Mouse (Mus musculus) inflammation-experienced regulatory T-cells (primary cell): Measurements from ENCODE around the gene Scg3. TPM values are rescaled to one million over a fixed set of nuclear protein-coding genes. Genes with fewer than 3 reads are reported as not detected.

Source experiments
- polyA plus RNA-seq, 2 experiments: library from polyadenylated mRNA; unstranded; fragments of 100-300 nt; shearing (Covaris generic); gene quantifications; one replicate each; pipeline ENCODE4 v1.2.1; 2017

Scg3 gene
- polyA plus RNA-seq = under 1 TPM in 1 of 2 experiments, not detected in 1; 0.80 TPM

DNA sequence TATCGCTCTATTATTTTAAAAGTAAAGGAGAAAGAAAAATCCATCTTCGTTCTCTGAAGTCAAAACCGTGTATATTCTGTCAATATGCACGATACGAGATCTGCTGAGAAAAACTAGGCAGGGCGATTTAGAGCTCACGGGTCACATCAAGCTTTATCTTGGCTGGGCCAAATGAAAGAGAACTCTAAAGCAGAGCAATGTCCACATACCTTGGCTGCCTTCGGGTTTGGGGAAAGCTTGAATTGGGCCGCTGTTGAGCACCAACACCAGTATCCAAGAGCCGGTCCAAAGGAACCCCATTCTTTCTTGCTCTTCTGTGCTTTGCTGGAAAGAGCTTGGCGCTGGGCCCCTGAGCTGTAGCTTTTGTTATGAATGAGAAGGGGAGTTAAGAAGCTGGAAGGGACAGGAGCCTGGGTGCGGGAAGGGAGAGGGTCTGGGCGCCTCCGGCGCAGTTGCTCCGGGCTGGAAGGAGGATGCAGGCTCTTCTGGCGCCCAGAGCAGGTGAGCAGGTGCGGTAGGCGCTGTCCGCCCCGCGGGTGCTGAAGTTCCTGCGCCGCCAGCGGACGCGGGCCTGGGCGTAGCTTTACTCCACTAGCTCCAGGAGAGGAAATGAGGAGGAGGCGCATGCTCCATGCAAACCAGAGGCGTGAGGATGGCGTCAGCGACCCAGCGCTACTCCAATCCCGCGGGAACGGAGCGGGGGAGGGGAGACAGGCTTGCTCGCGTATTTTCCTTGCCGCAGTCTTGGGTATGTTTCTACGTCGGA, at the start of gene Scg3:
Gene Scg3 (minus strand): TSS at position 631 of the 766 bp plus-strand sequence.

DNA sequence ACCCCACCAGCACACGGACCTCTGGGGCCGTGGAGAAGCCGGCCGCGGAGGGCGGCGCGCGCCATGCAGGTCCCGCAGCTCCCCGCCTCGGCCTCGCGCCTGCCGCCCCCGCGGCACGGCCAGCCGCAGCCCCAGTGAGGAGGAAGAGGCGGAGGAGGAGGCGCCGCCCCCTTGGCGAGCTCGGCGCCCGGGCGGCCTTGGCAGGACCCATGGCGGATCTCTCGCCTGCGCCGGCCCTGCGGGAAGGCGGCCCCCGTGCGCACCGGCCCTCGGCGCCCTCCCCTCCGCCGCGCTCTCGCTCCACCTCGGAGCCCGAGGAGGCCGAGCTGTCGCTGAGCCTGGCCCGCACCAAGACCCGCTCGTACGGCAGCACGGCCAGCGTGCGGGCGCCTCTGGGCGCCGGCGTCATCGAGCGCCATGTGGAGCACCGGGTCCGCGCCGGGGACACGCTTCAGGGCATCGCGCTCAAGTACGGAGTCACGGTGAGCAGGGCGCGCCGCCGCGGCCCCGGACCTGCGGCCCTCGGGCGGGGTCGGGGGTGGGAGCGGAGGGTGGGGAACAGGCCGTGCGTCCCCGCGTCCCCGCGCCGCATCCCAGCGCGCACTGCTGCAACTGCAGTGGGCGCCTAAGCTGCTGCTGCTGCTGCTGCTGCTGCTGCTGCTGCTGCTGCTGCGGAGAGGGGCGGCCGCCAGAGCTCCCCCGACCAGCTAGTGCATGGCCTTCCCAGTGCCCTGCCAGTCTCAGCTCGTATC, 58.1 kb downstream of the Scg3 start, which contains the start of gene Lysmd2:
Gene Lysmd2 (plus strand): TSS at position 186 of the 752 bp plus-strand sequence.

GRCm38 (mm10) chr9:75610571-75611493, 73.0 kb downstream of the Scg3 start, which contains the start of gene Tmod2:
Gene Tmod2 (minus strand): TSS chr9:75611325.

Other genes starting within 250 kb of the Scg3 start
- 10 to 100 TPM; 24.2 to 31.5 TPM for gene Leo1, start 242.5 kb downstream of the Scg3 start, polyA plus RNA-seq
- 100 to 1,000 TPM; 119 to 176 TPM for gene Tmod3, start 124.4 kb downstream of the Scg3 start, polyA plus RNA-seq
- gene Tmod2, start 72.7 kb downstream of the Scg3 start, polyA plus RNA-seq = 1 to 10 TPM in 1 of 2 experiments, under 1 TPM in 1; 0.19 to 2.4 TPM
- gene Lysmd2, start 58.3 kb downstream of the Scg3 start, polyA plus RNA-seq = 10 to 100 TPM; 36.8 to 63.9 TPM
- 1 to 10 TPM in 1 of 2 experiments, not detected in 1; 1.9 TPM for gene Bmp5, start 91.3 kb upstream of the Scg3 start, polyA plus RNA-seq